Mouse (Mus musculus): ENCODE measurements around the gene Hoxd10. TPM values are rescaled to one million over a fixed set of nuclear protein-coding genes. Genes with fewer than 3 reads are reported as not detected.

Hoxd10 gene
- polyA plus RNA-seq, 1 experiment, result not detected

DNA sequence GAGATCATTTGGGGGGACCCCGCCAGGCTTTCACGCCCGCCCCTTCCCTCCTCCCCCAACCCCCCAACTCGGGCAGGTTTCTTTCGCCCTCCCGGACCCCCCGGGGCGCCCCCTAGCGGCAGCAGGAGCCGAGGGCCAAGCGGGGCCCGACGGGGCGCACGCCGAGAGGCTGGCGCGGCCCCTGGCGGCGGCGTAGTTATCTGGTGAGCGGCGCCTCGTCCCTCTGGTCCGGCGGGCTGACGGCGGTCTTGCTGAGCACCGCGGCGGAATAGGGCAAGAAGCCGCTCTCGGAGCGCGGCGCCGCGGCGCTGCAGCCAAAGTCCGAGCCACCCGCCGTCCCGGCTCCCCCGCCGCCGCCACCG is 36.3 kb upstream of the Hoxd10 start:
- no peak overlapping the region for H3K4me3 ChIP-seq (replicated peaks; ENCODE audit: insufficient read depth, low read depth, low read length)
- no peaks in the 10 kb centered on the region for H3K4me1 ChIP-seq (ENCODE audit: control insufficient read depth, insufficient read depth, low read length)
- H3K27me3 ChIP-seq (ENCODE audit: control insufficient read depth, insufficient read depth, low read length), result peaks cover 32% of the 10 kb centered on the region; the same call in 1 of the 2 replicates
- no peak for DNase-seq
- H3K27ac ChIP-seq (ENCODE audit: insufficient read depth, low read length), result no peak overlapping the region
- WGBS, result 3% methylated on average over 43 of the region's 47 CpGs
- TF ChIP-seq POLR2A (IDR thresholded peaks at IDR 0.05; ENCODE audit: borderline replicate concordance, insufficient read depth, low read length) (no peak), CTCF (IDR thresholded peaks at IDR 0.05; ENCODE audit: borderline replicate concordance, insufficient read depth, low read depth, low read length) (no peak)

DNA sequence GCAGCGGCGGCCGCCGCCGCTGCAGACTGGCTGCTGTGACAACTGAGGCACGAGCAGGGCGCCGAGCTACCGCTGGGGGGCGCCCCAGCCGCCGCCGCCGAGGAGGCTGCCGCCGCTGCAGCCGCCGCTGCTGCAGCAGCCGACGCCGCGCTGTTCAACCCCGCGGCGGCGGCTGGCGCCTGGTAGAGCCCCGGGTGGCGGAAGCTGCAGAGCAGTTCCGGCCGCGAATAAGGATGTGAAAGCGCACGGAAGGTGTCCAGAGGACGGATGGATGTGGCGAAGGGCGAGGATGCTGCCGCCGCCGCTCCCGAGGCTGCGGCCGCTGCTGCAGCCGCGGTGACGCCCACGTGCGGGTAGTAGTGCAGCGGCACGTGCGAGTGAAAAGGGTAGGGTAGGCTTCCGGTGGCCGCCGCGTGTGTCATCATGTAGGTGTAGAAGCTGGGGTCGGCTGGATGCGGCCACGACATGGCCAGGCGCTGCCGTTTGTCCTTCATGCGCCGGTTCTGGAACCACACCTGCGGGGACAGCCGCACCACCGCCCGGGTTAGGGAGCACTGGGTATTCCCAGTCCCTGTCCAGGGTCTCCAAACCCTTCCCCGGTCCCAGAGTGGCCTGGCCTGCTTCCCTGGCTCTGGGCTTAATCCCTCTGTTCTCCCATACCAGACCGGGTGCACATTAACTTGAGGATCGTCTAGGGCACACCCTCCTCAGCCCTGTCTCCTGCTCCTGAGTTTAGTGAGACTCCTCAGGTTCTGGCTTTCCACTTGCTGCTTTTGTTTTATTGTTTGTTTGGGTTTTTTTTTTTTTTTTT is 35.7 kb upstream of the Hoxd10 start:
- no peak overlapping the region for H3K4me3 ChIP-seq (replicated peaks; ENCODE audit: insufficient read depth, low read depth, low read length)
- DNase-seq, result no peak
- TF ChIP-seq POLR2A (IDR thresholded peaks at IDR 0.05; ENCODE audit: borderline replicate concordance, insufficient read depth, low read length), result no peak
- TF ChIP-seq CTCF (IDR thresholded peaks at IDR 0.05; ENCODE audit: borderline replicate concordance, insufficient read depth, low read depth, low read length), result no peak
- 2% methylated on average over 65 of the region's 69 CpGs for WGBS
- H3K4me1 ChIP-seq (ENCODE audit: control insufficient read depth, insufficient read depth, low read length), result no peaks in the 10 kb centered on the region
- H3K27ac ChIP-seq (ENCODE audit: insufficient read depth, low read length), result no peak overlapping the region
- peaks cover 33% of the 10 kb centered on the region; the same call in 1 of the 2 replicates for H3K27me3 ChIP-seq (ENCODE audit: control insufficient read depth, insufficient read depth, low read length)

DNA sequence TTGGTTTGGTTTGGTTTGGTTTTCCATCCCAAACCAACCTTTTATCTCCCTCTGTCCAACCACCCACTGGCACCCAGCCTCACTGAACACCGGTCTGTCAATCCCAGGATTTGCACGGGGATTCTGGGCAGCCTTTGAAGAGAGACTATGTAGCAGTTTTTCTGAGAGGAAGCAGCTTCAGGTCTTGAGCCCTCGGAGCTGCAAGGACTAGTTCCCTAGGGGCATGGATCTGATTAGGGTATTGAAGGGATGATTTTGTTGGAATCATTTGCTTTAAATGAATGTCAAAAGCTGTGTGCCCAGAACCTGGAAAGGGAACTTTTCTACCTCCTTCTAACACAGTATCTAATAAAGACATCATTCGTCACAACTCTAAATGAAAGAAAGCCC is 35.1 kb upstream of the Hoxd10 start:
- H3K27ac ChIP-seq (ENCODE audit: insufficient read depth, low read length), result no peak overlapping the region
- DNase-seq, result no peak
- no peaks in the 10 kb centered on the region for H3K4me1 ChIP-seq (ENCODE audit: control insufficient read depth, insufficient read depth, low read length)
- H3K27me3 ChIP-seq (ENCODE audit: control insufficient read depth, insufficient read depth, low read length), result peaks cover 33% of the 10 kb centered on the region; the same call in 1 of the 2 replicates
- TF ChIP-seq CTCF (IDR thresholded peaks at IDR 0.05; ENCODE audit: borderline replicate concordance, insufficient read depth, low read depth, low read length), result no peak
- 4% methylated on average over 4 of the region's 4 CpGs for WGBS
- no peak overlapping the region for H3K4me3 ChIP-seq (replicated peaks; ENCODE audit: insufficient read depth, low read depth, low read length)

DNA sequence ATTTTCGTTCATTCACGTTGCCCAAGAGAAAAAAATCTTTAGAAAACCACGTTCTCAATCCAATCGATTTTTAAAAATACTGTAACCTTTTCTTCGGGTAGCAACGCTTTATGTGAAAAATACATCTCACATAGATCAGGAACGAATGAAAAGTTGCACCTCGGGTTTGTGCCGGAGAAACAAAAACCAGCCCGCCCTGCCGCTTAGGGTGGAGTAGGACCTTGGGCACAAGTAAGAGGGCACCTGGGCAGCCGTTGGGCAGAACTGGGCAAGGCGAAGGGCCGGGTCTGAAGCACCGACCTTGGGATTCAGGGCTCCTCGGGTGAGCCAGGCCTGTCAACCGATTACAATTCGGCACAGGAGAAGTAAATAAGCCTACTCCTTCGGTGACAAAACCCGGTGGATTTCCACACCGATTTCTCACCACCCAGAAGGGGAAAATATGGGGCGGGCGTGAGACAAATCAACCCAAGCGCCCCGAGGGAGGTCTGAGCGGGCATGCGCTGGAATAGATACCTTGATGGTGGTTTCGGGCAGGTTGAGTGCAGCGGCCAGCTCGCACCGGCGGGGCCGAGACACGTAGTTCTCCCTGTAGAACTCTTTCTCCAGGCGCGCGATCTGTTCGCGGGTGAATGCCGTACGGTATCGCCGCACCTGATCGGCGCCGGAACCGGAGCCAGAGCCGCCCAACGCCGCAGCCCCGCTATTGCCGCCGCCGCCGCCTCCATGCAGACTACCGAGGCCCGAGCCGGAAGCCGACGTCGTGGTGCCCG is 34.3 kb upstream of the Hoxd10 start:
- H3K27ac ChIP-seq (ENCODE audit: insufficient read depth, low read length), result no peak overlapping the region
- no peak overlapping the region for H3K4me3 ChIP-seq (replicated peaks; ENCODE audit: insufficient read depth, low read depth, low read length)
- H3K27me3 ChIP-seq (ENCODE audit: control insufficient read depth, insufficient read depth, low read length), result peaks cover 33% of the 10 kb centered on the region; the same call in 1 of the 2 replicates
- 4% methylated on average over 62 of the region's 62 CpGs for WGBS
- peak in 1 of 2 experiments; percentile 30 for DNase-seq
- H3K4me1 ChIP-seq (ENCODE audit: control insufficient read depth, insufficient read depth, low read length), result no peaks in the 10 kb centered on the region
- TF ChIP-seq POLR2A (IDR thresholded peaks at IDR 0.05; ENCODE audit: borderline replicate concordance, insufficient read depth, low read length) (no peak), CTCF (IDR thresholded peaks at IDR 0.05; ENCODE audit: borderline replicate concordance, insufficient read depth, low read depth, low read length) (no peak)

DNA sequence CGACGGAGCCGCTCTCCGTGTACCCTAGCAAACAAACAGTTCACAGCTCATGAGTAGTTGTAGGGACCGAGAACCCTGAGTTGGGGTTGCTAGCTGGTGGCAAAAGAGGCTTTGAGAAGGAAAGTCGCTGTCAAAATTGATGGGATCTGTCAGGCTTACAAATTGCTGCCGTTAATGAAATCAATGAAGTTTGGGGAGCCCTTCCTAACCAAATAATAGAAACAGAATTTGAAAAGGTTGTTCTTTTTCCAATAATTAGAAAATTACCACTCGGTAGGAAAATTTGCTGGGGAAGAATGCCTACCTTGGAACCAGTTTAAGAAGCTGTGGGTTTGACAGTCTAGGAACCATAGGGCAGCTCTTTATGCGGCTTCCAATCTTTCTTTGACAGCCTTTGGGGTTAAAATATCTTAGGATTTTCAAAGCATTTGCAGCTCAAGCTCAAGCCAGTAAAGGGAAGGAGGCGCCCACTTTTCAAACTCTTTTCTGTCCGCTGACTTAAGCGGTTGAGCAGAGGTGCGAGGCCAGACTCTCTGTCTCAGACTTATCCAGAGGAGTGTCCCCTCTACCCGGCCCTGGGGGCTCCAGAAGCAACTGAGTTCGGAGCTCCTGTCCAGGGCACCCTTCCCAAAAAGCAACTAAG is 33.6 kb upstream of the Hoxd10 start:
- no peak overlapping the region for H3K4me3 ChIP-seq (replicated peaks; ENCODE audit: insufficient read depth, low read depth, low read length)
- peaks cover 33% of the 10 kb centered on the region; the same call in 1 of the 2 replicates for H3K27me3 ChIP-seq (ENCODE audit: control insufficient read depth, insufficient read depth, low read length)
- no peak for TF ChIP-seq POLR2A (IDR thresholded peaks at IDR 0.05; ENCODE audit: borderline replicate concordance, insufficient read depth, low read length)
- no peak for TF ChIP-seq CTCF (IDR thresholded peaks at IDR 0.05; ENCODE audit: borderline replicate concordance, insufficient read depth, low read depth, low read length)
- WGBS, result 4% methylated on average over 15 of the region's 15 CpGs
- no peak overlapping the region for H3K27ac ChIP-seq (ENCODE audit: insufficient read depth, low read length)
- H3K4me1 ChIP-seq (ENCODE audit: control insufficient read depth, insufficient read depth, low read length), result no peaks in the 10 kb centered on the region
- DNase-seq, result no peak

DNA sequence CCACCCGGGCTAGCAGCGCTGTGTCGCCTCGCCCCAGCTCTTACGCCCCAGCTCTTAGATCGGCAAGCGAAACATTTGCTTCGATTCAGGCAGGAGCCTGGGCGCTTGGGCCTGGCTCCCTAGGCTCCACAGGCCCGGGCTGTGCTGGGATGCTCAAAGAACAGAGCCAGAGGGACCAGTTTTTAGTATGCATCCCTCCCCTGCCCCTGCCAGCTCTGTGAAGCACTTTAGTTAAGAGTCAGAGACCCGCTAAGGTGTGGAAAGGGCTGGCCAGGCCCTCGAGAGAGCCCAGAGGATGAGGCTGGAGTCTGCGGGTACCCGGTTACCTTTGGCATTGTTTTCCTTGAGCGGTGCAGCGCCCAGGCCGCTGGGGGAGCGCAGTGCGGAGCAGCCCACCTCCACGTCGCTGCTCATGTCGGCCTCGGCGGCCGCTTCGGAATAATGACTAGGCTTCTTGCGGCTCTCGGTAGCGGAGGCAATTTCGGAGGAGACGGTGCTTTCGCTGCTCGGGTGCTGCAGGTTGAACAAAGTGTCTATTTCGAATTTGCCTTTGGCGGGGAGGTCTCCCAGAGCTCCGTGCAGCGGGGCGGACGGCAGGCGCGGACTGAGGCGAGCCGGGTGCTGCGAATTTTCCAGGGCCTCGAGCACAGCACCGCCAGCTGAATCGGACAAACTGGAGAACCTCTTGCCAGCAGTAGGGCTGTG is 32.9 kb upstream of the Hoxd10 start:
- no peak overlapping the region for H3K27ac ChIP-seq (ENCODE audit: insufficient read depth, low read length)
- DNase-seq, result no peak
- WGBS, result 3% methylated on average over 47 of the region's 47 CpGs
- no peaks in the 10 kb centered on the region for H3K4me1 ChIP-seq (ENCODE audit: control insufficient read depth, insufficient read depth, low read length)
- H3K4me3 ChIP-seq (replicated peaks; ENCODE audit: insufficient read depth, low read depth, low read length), result no peak overlapping the region
- H3K27me3 ChIP-seq (ENCODE audit: control insufficient read depth, insufficient read depth, low read length), result peaks cover 33% of the 10 kb centered on the region; the same call in 1 of the 2 replicates
- TF ChIP-seq CTCF (IDR thresholded peaks at IDR 0.05; ENCODE audit: borderline replicate concordance, insufficient read depth, low read depth, low read length), result no peak
- TF ChIP-seq POLR2A (IDR thresholded peaks at IDR 0.05; ENCODE audit: borderline replicate concordance, insufficient read depth, low read length), result no peak

DNA sequence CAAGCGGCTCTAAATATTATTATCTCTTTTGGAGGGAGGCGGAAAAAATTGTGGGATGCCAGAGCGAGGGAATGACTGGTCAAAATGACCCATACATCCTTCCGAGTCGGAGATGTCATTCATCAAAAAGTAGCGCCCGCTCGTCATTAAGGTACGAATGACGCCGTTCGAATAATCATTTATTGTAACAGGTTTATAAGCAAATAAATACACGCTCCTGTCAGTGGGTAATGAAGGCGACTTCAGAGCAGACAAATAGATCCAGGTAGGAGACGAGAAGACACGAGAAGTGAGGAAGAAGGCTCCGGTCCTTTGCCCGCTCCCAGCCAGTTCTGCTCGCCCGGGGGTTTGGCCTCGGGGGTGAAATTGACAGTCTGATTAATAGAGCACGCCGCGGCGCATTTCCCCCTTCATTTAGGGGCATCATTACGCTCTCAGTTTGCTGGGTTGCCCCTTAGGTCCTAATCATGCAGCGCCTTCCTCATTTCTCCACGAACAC is 32.2 kb upstream of the Hoxd10 start, which contains the start of gene Evx2:
Evx2 (minus strand) TSS at position 51 of the 499 bp plus-strand sequence.
- DNase-seq, result no peak
- Histone ChIP-seq H3K4me3 (replicated peaks; ENCODE audit: insufficient read depth, low read depth, low read length) (no peak within 1 kb of the TSS), H3K27ac (ENCODE audit: insufficient read depth, low read length) (no peak within 1 kb of the TSS), H3K27me3 (ENCODE audit: control insufficient read depth, insufficient read depth, low read length) (peaks cover 31% of the 10 kb centered on the region; the same call in 1 of the 2 replicates), H3K4me1 (ENCODE audit: control insufficient read depth, insufficient read depth, low read length) (no peaks in the 10 kb centered on the region)
- WGBS, result 6% methylated on average over 28 of the region's 28 CpGs
- TF ChIP-seq CTCF (IDR thresholded peaks at IDR 0.05; ENCODE audit: borderline replicate concordance, insufficient read depth, low read depth, low read length) (no peak), POLR2A (IDR thresholded peaks at IDR 0.05; ENCODE audit: borderline replicate concordance, insufficient read depth, low read length) (no peak)

Data from cerebellum, adult 2 months (tissue).